Mouse (Mus musculus): ENCODE measurements around the gene Sp2.

The Sp2 gene

GRCm38 (mm10) chr11:96940578-96941465 is 41.9 kb downstream of the Sp2 start:
- ATAC-seq (ENCODE audit: low TSS enrichment): no peak

GRCm38 (mm10) chr11:96938426-96938800 is 44.3 kb downstream of the Sp2 start:
- no peak for ATAC-seq (ENCODE audit: low TSS enrichment)

- ATAC-seq (ENCODE audit: low TSS enrichment): peak; percentile 41; the same call in 1 of the 2 replicates
These were observed 45.0 kb downstream of the Sp2 start for GRCm38 (mm10) chr11:96937549-96938425.

GRCm38 (mm10) chr11:96935872-96936650 is 46.7 kb downstream of the Sp2 start:
- ATAC-seq (ENCODE audit: low TSS enrichment): no peak

GRCm38 (mm10) chr11:96934921-96935356 is 47.8 kb downstream of the Sp2 start:
- ATAC-seq (ENCODE audit: low TSS enrichment): peak; percentile 77; the same call in 1 of the 2 replicates

GRCm38 (mm10) chr11:96933562-96934276 is 49.0 kb downstream of the Sp2 start:
- ATAC-seq (ENCODE audit: low TSS enrichment): no peak

- ATAC-seq (ENCODE audit: low TSS enrichment): no peak
These were observed 51.3 kb downstream of the Sp2 start for GRCm38 (mm10) chr11:96931327-96932062.

GRCm38 (mm10) chr11:96929766-96930331 is 52.9 kb downstream of the Sp2 start:
- no peak for ATAC-seq (ENCODE audit: low TSS enrichment)

GRCm38 (mm10) chr11:96929096-96929765 is 53.5 kb downstream of the Sp2 start:
- ATAC-seq (ENCODE audit: low TSS enrichment): no peak

GRCm38 (mm10) chr11:96928691-96929090 is 54.1 kb downstream of the Sp2 start:
- ATAC-seq (ENCODE audit: low TSS enrichment): no peak

GRCm38 (mm10) chr11:96928088-96928487 is 54.7 kb downstream of the Sp2 start, which contains the start of gene Prr15l:
Prr15l (plus strand) TSS chr11:96928104.
- ATAC-seq (ENCODE audit: low TSS enrichment): no peak

GRCm38 (mm10) chr11:96926587-96926986 is 56.2 kb downstream of the Sp2 start:
- ATAC-seq (ENCODE audit: low TSS enrichment): no peak

- ATAC-seq (ENCODE audit: low TSS enrichment): no peak
These were observed 57.1 kb downstream of the Sp2 start for GRCm38 (mm10) chr11:96925469-96926148.

GRCm38 (mm10) chr11:96924861-96925260 is 57.9 kb downstream of the Sp2 start:
- no peak for ATAC-seq (ENCODE audit: low TSS enrichment)

- ATAC-seq (ENCODE audit: low TSS enrichment): no peak
These were observed 63.8 kb downstream of the Sp2 start for GRCm38 (mm10) chr11:96919003-96919402.

- no peak for ATAC-seq (ENCODE audit: low TSS enrichment)
These were observed 65.3 kb downstream of the Sp2 start for GRCm38 (mm10) chr11:96917415-96917814.

GRCm38 (mm10) chr11:96916885-96917396 is 65.8 kb downstream of the Sp2 start:
- no peak for ATAC-seq (ENCODE audit: low TSS enrichment)

GRCm38 (mm10) chr11:96916044-96916884 is 66.5 kb downstream of the Sp2 start, which contains the start of gene Cdk5rap3:
Cdk5rap3 (minus strand) TSS chr11:96916496.
- ATAC-seq (ENCODE audit: low TSS enrichment): peak; percentile 99
